Mouse (Mus musculus): ENCODE measurements around the gene Usp2.
"Not testable (repeated sequence)": the region's sequence is repeated elsewhere in the genome, so short reads cannot be mapped to it uniquely, and the experiment has no call there.

Gene Usp2

GRCm38 (mm10) chr9:44093612-44094503 lies 27.0 kb downstream of the Usp2 start:
- DNase-seq: peak; percentile 81

DNA sequence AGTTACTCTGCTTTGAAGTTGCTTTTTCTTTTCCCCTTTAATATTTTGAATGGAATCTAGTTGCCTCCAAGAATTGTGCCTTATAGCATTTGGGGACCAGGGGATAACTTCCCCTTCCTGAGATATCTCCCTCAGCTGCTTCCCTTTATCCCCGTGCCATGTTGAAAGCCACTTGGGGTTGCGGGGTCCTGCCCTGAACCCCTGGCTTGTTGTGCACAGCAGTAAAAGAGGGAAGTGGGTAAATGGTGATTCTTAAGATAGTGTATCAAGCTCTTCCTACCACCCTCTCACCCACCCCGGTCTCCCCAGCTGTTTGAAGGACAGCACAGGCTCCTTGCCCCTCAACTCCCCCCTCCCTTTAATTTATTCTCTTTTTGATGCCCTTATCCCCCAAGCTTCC lies 27.9 kb downstream of the Usp2 start:
- no peak for DNase-seq

DNA sequence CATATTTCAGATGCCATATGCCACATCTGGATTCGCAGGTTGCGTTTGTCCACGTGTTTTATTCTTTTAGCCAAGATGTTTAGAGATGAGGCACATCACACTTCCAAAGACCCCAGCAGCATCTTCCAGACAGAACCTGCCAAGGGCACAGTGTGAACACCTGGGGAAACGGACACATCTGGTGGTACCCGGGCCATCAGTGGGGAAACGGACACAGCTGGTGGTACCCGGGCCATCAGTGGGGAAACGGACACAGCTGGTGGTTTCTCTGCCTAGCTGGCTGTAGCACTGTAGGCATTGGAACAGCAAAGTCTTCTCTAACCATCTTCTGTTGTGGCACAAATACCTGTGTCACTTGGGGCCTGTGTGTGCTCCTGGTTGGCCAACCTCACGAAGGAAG lies 29.0 kb downstream of the Usp2 start:
- DNase-seq: no peak

- DNase-seq: peak; percentile 67
Measured at GRCm38 (mm10) chr9:44096536-44096935, 29.7 kb downstream of the Usp2 start.

GRCm38 (mm10) chr9:44101490-44101889 lies 34.7 kb downstream of the Usp2 start, which contains the start of gene Mfrp:
Gene Mfrp, plus strand, starts transcription at chr9:44101729.
- DNase-seq: no peak

DNA sequence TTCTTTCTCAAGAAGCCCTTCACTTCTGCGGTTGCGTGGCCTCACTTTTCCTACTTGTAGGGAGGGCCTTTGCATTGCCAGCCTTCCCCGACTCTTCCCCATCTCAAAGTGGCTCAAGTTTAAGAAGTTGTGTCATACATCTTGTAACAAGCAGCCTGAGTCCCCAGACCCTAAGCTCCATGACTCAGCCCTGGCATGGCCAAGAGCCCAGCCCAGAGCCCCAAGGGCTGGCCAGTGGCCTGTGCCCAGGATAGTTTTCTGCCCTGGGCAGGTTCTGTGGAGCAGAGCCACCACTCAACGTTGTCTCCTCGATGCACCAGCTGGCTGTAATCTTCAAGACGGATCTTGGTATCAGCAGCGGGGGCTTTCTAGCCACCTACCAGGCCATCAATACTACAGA lies 38.1 kb downstream of the Usp2 start:
- DNase-seq: no peak

GRCm38 (mm10) chr9:44105781-44106180 lies 39.0 kb downstream of the Usp2 start:
- no peak for DNase-seq

DNA sequence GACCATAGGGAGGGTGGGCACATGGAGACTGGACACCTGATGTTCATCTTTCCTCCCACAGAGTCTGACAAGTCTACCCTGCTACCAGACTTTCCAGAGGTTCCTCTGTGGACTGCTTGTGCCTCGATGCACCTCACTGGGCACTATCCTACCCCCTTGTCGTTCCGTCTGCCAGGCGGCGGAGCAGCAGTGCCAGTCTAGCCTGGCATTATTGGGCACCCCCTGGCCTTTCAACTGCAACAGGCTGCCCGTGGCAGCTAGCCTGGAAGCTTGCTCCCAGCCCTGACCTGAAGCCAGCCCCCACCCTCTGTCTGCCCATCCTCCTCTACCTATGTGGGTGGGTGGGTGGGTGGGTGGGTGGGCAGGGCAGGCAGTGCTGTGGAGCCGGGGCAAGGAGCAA lies 39.4 kb downstream of the Usp2 start:
- no peak for DNase-seq

DNA sequence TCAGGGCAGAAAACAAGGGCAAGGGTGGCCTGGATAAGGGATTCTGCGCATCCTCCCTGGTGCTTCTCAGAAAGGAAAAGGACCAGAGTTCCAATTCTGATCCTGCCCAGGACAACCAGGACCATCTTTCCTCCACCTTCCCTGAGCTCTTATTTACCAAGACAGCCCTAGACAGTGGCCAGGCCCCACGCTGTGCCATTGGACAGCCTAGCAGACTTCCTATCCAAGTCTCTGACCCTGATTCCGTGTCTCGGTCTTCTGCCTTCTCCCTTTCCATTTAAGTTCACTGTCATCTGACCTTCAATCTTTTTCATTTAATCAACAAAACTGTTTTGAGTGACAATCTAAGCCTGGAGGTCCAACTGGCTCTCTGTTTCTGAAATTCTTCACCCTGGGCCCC lies 39.8 kb downstream of the Usp2 start:
- no peak for DNase-seq

GRCm38 (mm10) chr9:44107110-44107509 lies 40.3 kb downstream of the Usp2 start, which contains the start of gene C1qtnf5:
Gene C1qtnf5, plus strand, starts transcription at chr9:44107245.
- peak; percentile 81 for DNase-seq

- no peak for DNase-seq
Measured at GRCm38 (mm10) chr9:44107557-44108179, 40.8 kb downstream of the Usp2 start.

- DNase-seq: no peak
Measured at GRCm38 (mm10) chr9:44108269-44109055, 41.6 kb downstream of the Usp2 start.

DNA sequence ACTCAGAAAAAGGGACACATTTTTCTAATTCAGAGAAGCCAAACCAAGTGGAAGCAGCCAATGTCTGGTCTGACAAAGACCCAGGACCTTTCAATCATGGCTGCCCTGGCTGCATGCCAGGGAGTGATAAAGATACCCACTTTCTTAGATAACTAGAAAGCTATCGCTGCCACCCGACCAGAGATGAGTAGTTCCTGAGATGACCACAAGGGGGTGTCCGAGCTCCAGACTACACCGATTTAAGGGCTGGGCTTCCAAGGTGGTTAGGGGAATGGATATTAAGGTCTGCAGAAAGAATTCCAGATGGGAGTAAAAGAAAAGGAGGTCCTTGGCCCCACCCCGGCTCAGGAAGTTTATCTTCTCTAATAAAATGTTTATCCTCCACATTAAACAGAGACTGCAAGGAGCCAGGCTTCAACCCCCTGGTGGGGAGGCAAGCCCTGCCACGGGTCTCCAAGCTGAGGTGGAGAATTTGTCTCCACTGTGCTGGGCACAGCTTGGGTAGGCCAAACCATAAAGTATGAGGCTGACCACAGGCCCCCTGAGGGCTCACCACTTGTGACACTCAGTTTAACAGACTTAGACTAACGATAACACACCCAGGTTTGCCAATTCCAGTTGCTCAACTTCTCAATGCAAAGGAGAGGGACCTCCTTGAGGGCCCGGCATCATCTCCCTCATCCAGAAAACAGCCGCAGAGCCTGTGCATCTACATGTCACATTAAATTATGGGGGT lies 42.7 kb downstream of the Usp2 start:
- peak; percentile 67 for DNase-seq

- DNase-seq: not testable (repeated sequence)
Measured at GRCm38 (mm10) chr9:44111909-44112308, 45.1 kb downstream of the Usp2 start.

DNA sequence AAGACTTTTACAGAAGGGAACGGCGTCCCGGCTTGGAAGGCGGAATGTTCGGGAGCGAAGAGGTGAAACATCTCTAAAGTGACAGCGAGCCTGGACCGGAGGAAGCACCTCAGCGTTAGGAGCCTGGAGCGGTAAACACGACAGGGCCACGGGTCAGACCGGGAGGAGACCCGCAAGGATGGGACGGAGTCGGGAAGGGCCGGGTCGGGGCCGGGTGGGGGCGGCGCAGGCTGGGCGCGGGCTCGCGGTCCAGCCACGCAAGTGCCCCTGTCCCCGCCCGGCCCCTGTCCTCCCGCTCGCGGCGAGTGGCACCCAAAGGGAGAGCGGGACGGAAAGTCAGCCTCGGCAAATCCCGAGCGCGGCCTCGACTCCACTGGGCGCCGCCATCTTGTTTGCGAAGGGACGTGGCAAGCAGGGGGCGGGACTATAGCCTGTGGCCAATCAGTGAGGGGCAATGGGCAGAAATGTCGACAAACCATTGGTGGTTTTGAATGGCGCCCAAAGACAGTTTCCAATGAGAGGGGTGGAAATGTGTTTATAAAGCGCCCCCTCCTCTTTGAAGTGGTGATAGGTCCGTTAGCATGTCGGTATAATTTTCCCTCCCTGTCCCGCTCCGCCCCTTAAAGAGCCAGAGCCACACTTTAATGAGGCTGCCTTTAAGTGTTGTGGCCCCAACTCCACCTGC lies 46.4 kb downstream of the Usp2 start, which contains the start of the genes Gm49380 and Rnf26:
TSS of gene Gm49380 (minus strand) at position 396 of the 685 bp plus-strand sequence.
TSS of gene Rnf26 (minus strand) at position 413 of the 685 bp plus-strand sequence.
- DNase-seq: peak; percentile 97

DNA sequence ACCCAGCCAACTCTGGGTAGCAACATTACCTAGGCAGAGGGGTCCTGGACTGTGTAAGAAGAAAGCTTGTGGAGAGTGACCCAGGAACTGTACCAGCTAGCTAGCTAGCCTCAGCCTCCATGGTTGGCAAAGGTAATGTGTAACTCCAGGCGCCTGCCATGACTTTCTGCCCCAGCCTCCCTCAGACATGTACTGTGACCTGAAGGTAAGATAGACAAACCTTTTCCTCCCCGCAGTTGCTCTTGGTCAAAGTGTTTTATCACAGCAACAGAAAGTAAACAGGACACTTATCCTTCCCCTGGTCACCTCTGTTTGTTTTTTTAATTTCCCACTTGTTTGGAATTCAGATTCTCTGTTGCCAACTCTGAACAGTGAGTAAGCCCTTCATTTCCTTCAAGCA lies 47.6 kb downstream of the Usp2 start:
- no peak for DNase-seq

DNA sequence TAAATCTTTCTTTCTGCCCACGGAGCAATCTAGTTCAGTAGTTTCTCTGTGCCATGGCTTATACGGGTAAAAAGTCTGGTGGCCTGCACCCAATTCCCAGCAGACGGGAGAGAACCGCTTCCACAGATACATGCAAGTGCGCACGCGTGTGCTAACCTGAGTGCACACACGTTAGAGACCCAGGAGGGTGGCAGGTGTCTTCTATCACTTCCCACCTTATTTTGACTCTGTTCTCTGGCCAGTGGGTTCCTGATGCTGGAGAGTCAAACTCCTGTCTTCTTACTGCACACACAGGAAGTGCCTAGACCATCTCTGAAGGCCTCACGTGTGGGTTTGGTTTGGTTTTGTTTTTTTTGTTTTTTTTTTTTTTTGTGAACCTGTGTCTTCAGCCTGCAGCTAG lies 48.8 kb downstream of the Usp2 start:
- DNase-seq: no peak

GRCm38 (mm10) chr9:44116182-44116581 lies 49.4 kb downstream of the Usp2 start:
- no peak for DNase-seq

DNA sequence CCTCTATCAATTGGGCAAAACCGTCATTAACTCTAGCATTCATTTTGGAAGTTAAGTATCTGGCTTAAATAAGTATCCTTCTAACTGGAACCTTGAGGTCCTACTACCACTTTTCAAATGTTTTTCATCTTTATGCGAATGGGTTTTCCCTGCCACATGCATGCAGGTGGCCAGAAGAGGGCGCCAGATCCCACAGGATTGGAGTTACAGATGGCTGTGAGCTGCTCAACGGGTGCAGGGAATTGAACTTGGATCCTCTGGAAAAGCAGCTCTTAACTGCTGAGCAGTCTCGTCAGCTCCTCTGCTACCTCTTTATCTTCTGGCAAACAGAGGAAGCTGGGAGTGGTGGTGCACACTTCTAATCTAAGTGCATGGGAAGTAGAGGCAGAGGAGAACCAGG lies 52.2 kb downstream of the Usp2 start:
- DNase-seq: no peak

- no peak for DNase-seq
Measured at GRCm38 (mm10) chr9:44119948-44120465, 53.2 kb downstream of the Usp2 start.

DNA sequence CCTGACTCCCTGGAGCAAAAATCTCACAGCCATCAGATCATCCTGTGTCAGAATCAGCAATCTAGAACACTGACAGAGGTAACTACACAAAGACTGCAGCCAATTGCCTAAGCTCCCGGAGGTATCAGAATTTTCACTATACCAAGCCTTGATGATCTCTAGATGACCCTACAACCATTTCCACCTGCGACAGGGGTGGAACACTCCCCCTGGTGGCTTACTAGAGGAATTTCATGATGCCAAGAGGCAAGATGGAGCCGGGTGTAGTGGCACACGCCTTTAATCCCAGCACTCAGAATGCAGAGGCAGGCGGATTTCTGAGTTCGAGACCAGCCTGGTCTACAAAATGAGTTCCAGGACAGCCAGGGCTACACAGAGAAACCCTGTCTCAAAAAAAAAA lies 57.5 kb downstream of the Usp2 start:
- DNase-seq: no peak

DNA sequence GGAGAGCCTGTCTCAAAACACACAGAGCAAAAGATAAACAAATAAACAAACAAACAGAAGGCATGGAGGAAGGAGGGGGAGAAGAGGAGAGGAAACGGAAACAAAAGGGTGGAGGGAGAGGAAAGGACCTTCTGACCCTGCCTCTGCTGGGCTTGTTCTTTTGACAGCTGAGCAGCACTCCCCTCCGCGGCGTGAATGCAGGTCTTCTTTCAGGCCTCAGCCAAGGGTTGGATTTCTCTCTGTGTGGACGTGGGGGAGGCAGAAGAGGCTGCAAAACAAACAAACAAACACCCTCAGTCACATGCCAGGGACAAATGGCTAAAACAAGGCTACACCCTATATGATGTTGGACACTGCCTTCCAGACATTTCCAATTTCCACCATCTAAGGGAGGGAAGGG lies 58.2 kb downstream of the Usp2 start:
- DNase-seq: no peak

Measured in kidney, adult 11 months (tissue).